Mouse (Mus musculus): ENCODE measurements around the gene Prss50. TPM values are rescaled to one million over a fixed set of nuclear protein-coding genes. Genes with fewer than 3 reads are reported as not detected.

Prss50 gene
- total and polyA plus RNA-seq, 3 experiments = not detected

DNA sequence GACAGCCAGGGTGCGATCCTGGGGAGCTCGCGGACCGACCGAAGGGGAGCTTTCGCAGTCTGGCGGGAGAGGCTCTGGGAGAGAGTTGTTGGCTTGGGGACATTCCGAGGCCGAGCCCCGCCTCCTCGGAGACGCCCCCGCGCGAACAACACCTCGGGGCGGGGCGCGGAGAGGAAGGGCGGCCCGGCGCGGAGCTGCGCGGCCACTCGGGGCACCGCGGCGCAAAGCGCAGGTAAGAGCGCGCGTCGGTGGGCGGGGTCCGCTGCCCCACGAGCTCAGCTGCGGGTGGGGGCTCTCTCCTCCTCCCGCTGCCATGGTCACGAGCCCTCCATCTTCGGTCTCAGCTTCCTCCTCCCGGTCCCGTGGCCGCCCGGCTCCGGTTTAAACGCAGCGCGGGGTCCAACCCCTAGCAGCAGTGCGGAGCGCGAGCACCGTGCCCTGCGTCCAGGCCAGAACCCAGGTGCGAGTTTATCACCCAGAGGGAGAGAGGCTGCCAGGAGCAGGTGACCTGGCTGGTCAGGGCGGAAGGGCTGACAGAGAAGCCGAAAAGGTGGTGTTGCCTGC lies 22.3 kb downstream of the Prss50 start, which contains the start of gene Tmie:
Gene Tmie, minus strand, starts transcription at position 116 of the 564 bp plus-strand sequence.
- Histone ChIP-seq H3K9ac (ENCODE audit: control insufficient read depth, low read depth, low read length, poor library complexity, severe bottlenecking) (no peak within 1 kb of the TSS), H3K27me3 (ENCODE audit: control insufficient read depth in 1 of 2, insufficient read depth in 2 of 2, low read length in 2 of 2) (no peaks in the 10 kb centered on the region), H3K4me1 (ENCODE audit: control insufficient read depth in 1 of 2, insufficient read depth in 2 of 2, low read length in 2 of 2) (no peaks in the 10 kb centered on the region), H3K36me3 (ENCODE audit: control insufficient read depth in 1 of 2, insufficient read depth in 2 of 2, low read length in 2 of 2) (no peaks in the 10 kb centered on the region), H3K27ac (ENCODE audit: control insufficient read depth, low read depth, low read length) (no peak within 1 kb of the TSS), H3K79me2 (ENCODE audit: control insufficient read depth, insufficient read depth, low read length, poor library complexity) (no peaks in the 10 kb centered on the region), H3K4me3 (ENCODE audit: control insufficient read depth in 1 of 2, insufficient read depth in 1 of 2, low read depth in 2 of 2, low read length in 2 of 2) (no peak within 1 kb of the TSS), H3K9me3 (replicated peaks; ENCODE audit: insufficient read depth, low read length) (no peaks in the 10 kb centered on the region)
- TF ChIP-seq MXI1 (IDR thresholded peaks at IDR 0.05; ENCODE audit: low read depth, low read length) = no peak
- no peak for TF ChIP-seq NRF1 (IDR thresholded peaks at IDR 0.05; ENCODE audit: insufficient read depth, low read depth, low read length, poor library complexity, severe bottlenecking)
- no peak for TF ChIP-seq CHD2 (IDR thresholded peaks at IDR 0.05; ENCODE audit: low read length)
- TF ChIP-seq USF1 (IDR thresholded peaks at IDR 0.05; ENCODE audit: low read depth, low read length) = no peak
- no peak for TF ChIP-seq RCOR1 (IDR thresholded peaks at IDR 0.05; ENCODE audit: low read depth, low read length)
- no peak for TF ChIP-seq JUND (IDR thresholded peaks at IDR 0.05; ENCODE audit: low read depth, low read length)
- TF ChIP-seq HCFC1 (IDR thresholded peaks at IDR 0.05; ENCODE audit: low read depth, low read length) = no peak
- no peak for TF ChIP-seq CHD1 (IDR thresholded peaks at IDR 0.05; ENCODE audit: low read depth, low read length)
- TF ChIP-seq POLR2AphosphoS2 (IDR thresholded peaks at IDR 0.05; ENCODE audit: low read length) = no peak
- TF ChIP-seq MAZ (IDR thresholded peaks at IDR 0.05; ENCODE audit: low read depth, low read length) = no peak
- no peak for TF ChIP-seq ZC3H11A (IDR thresholded peaks at IDR 0.05; ENCODE audit: low read depth, low read length)
- TF ChIP-seq TAL1 (IDR thresholded peaks at IDR 0.05; ENCODE audit: low read length) = no peak
- no peak for TF ChIP-seq ELF1 (IDR thresholded peaks at IDR 0.05; ENCODE audit: low read depth, low read length)
- TF ChIP-seq POLR2AphosphoS5 (IDR thresholded peaks at IDR 0.05; ENCODE audit: borderline replicate concordance, low read depth, low read length) = no peak
- no peak for TF ChIP-seq RAD21 (IDR thresholded peaks at IDR 0.05; ENCODE audit: low read depth, low read length)
- DNase-seq (ENCODE audit: low read depth, low spot score) = no peak

DNA sequence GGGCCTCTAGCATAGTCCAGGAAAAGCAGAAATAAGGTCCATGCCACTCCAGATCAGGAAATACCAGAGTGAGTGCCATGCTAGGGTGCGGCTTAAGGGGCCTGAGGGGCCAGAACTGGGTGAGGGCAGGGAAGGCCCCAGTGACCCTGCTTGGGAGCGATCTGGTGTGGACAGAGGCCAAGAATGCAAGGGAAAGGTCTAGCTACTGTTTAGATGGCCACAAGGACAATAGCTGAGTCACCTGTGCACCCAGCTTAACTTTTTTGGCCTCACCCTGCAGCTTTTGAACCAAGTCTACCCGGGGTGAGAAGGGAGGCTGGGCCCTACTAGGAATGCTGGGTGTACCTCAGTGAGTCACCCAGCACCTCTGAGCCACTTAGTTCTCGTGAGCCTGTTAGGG lies 23.0 kb downstream of the Prss50 start:
- Histone ChIP-seq H3K27me3 (ENCODE audit: control insufficient read depth in 1 of 2, insufficient read depth in 2 of 2, low read length in 2 of 2) (no peaks in the 10 kb centered on the region), H3K4me3 (ENCODE audit: control insufficient read depth in 1 of 2, insufficient read depth in 1 of 2, low read depth in 2 of 2, low read length in 2 of 2) (no peak overlapping the region), H3K9ac (ENCODE audit: control insufficient read depth, low read depth, low read length, poor library complexity, severe bottlenecking) (no peak overlapping the region), H3K4me1 (ENCODE audit: control insufficient read depth in 1 of 2, insufficient read depth in 2 of 2, low read length in 2 of 2) (no peaks in the 10 kb centered on the region), H3K36me3 (ENCODE audit: control insufficient read depth in 1 of 2, insufficient read depth in 2 of 2, low read length in 2 of 2) (no peaks in the 10 kb centered on the region), H3K79me2 (ENCODE audit: control insufficient read depth, insufficient read depth, low read length, poor library complexity) (no peaks in the 10 kb centered on the region), H3K9me3 (replicated peaks; ENCODE audit: insufficient read depth, low read length) (no peaks in the 10 kb centered on the region), H3K27ac (ENCODE audit: control insufficient read depth, low read depth, low read length) (no peak overlapping the region)
- no peak for DNase-seq (ENCODE audit: low read depth, low spot score)
- TF ChIP-seq POLR2A (IDR thresholded peaks at IDR 0.05; ENCODE audit: control insufficient read depth in 1 of 2, insufficient read depth in 1 of 2, low read depth in 1 of 2, low read length in 2 of 2, poor library complexity in 1 of 2) (no peak), USF1 (IDR thresholded peaks at IDR 0.05; ENCODE audit: low read depth, low read length) (no peak), MYB (IDR thresholded peaks at IDR 0.05; ENCODE audit: low read depth, low read length) (no peak), EP300 (IDR thresholded peaks at IDR 0.05; ENCODE audit: low read depth in 1 of 2, low read length in 2 of 2) (no peak), ZNF384 (IDR thresholded peaks at IDR 0.05; ENCODE audit: low read depth, low read length) (no peak), CHD2 (IDR thresholded peaks at IDR 0.05; ENCODE audit: low read length) (no peak), SMC3 (IDR thresholded peaks at IDR 0.05; ENCODE audit: low read depth, low read length) (no peak), POLR2AphosphoS5 (IDR thresholded peaks at IDR 0.05; ENCODE audit: borderline replicate concordance, low read depth, low read length) (no peak), JUND (IDR thresholded peaks at IDR 0.05; ENCODE audit: low read depth, low read length) (no peak)
